Mouse (Mus musculus) myocyte (in vitro differentiated cells): ENCODE results near the gene Rph3a. TPM values are rescaled to one million over a fixed set of nuclear protein-coding genes. Genes with fewer than 3 reads are reported as not detected.

Source experiments
- H3K27me3 ChIP-seq: one replicate; pipeline ENCODE4 v1.6.1; 2011; ENCODE audit not compliant: control insufficient read depth, insufficient read depth, insufficient read length
- H3K36me3 ChIP-seq: one replicate; pipeline ENCODE4 v1.6.1; 2011; ENCODE audit not compliant: control insufficient read depth, insufficient read depth
- H3K4me2 ChIP-seq: one replicate; pipeline ENCODE4 v1.6.1; 2011; ENCODE audit warnings: low read depth, control low read depth
- H3K4me3 ChIP-seq: one replicate; pipeline ENCODE4 v1.5.1; 2011; ENCODE audit warnings: mild to moderate bottlenecking, control low read depth, moderate library complexity
- H3K79me2 ChIP-seq: one replicate; pipeline ENCODE4 v1.6.1; 2011; ENCODE audit not compliant: control insufficient read depth, insufficient read depth
- H3ac ChIP-seq: one replicate; pipeline ENCODE4 v1.6.1; 2011; ENCODE audit not compliant: control insufficient read depth, insufficient read length
- CEBPB ChIP-seq: IDR thresholded peaks from 2 replicates; pipeline ENCODE4 v1.6.1; 2011; ENCODE audit warnings: mild to moderate bottlenecking, moderate library complexity; ENCODE audit not compliant: poor library complexity, insufficient read depth, severe bottlenecking
- E2F4 ChIP-seq: IDR thresholded peaks from one replicate; pipeline ENCODE4 v1.6.1; 2011; ENCODE audit warnings: mild to moderate bottlenecking, control low read depth, moderate library complexity; ENCODE audit not compliant: insufficient read depth
- MAX ChIP-seq: IDR thresholded peaks from one replicate; pipeline ENCODE4 v1.6.1; 2011; ENCODE audit warnings: low read depth, mild to moderate bottlenecking, control low read depth
- MYOD1 ChIP-seq, 3 experiments: IDR thresholded peaks; one replicate each; pipeline ENCODE4 v1.6.1; 2011; ENCODE audit warnings: control low read depth in 2 of 3, low read depth in 2 of 3, mild to moderate bottlenecking in 2 of 3, moderate library complexity in 1 of 3; ENCODE audit not compliant: insufficient read length in 2 of 3, control insufficient read depth in 1 of 3
- MYOG ChIP-seq, 3 experiments: IDR thresholded peaks; one replicate each; pipeline ENCODE4 v1.6.1; 2011; ENCODE audit warnings: control low read depth in 2 of 3, low read depth in 2 of 3, mild to moderate bottlenecking in 2 of 3; ENCODE audit not compliant: insufficient read length in 2 of 3, control insufficient read depth in 1 of 3, insufficient read depth in 1 of 3
- POLR2A ChIP-seq: IDR thresholded peaks from one replicate; pipeline ENCODE4 v1.6.1; 2011; ENCODE audit warnings: low read depth, mild to moderate bottlenecking, control low read depth, moderate library complexity; ENCODE audit not compliant: insufficient read length
- POLR2AphosphoS2 ChIP-seq: IDR thresholded peaks from one replicate; pipeline ENCODE4 v1.6.1; 2011; ENCODE audit warnings: low read depth, control low read depth; ENCODE audit not compliant: insufficient read length
- REST ChIP-seq: IDR thresholded peaks from one replicate; pipeline ENCODE4 v1.6.1; 2011; ENCODE audit warnings: mild to moderate bottlenecking, control low read depth, moderate library complexity; ENCODE audit not compliant: insufficient read depth, insufficient read length
- SRF ChIP-seq: IDR thresholded peaks from one replicate; pipeline ENCODE4 v1.6.1; 2011; ENCODE audit warnings: low read depth; ENCODE audit not compliant: control insufficient read depth, insufficient read length
- TCF12 ChIP-seq: IDR thresholded peaks from one replicate; pipeline ENCODE4 v1.6.1; 2011; ENCODE audit warnings: mild to moderate bottlenecking, control low read depth; ENCODE audit not compliant: poor library complexity, insufficient read depth, severe bottlenecking
- TCF3 ChIP-seq: IDR thresholded peaks from one replicate; pipeline ENCODE4 v1.6.1; 2011; ENCODE audit warnings: low read depth, control low read depth; ENCODE audit not compliant: insufficient read length
- USF1 ChIP-seq: IDR thresholded peaks from one replicate; pipeline ENCODE4 v1.6.1; 2011; ENCODE audit warnings: low read depth, mild to moderate bottlenecking, control low read depth, moderate library complexity
- polyA plus RNA-seq: library from polyadenylated mRNA; unstranded; fragments of >200 nt; fragmentation: generic; extraction: Trizol; gene quantifications from one replicate; pipeline ENCODE4 v1.2.1, GENCODE M21; 2012; ENCODE audit warnings: missing spikeins

The Rph3a gene
- polyA plus RNA-seq, 1 experiment, result 0.05 TPM

GRCm38 (mm10) chr5:120983029-120983428 lies 26.9 kb downstream of the Rph3a start:
- no peaks in the 10 kb centered on the region for H3K79me2 ChIP-seq
- H3K4me3 ChIP-seq, result no peak overlapping the region
- no peak overlapping the region for H3K4me2 ChIP-seq
- no peak overlapping the region for H3ac ChIP-seq
- no peaks in the 10 kb centered on the region for H3K27me3 ChIP-seq
- TF ChIP-seq CEBPB, result no peak
- TF ChIP-seq E2F4, result no peak
- TF ChIP-seq POLR2A, result no peak
- no peak for TF ChIP-seq POLR2AphosphoS2
- TF ChIP-seq USF1, result no peak
- TF ChIP-seq SRF, result no peak
- TF ChIP-seq MYOD1 (IDR thresholded peaks at IDR 0.05; ENCODE audit: control insufficient read depth in 1 of 3, insufficient read length in 2 of 3, low read depth in 2 of 3), result no peak
- no peak for TF ChIP-seq REST
- no peak for TF ChIP-seq TCF12
- no peak for TF ChIP-seq MAX
- TF ChIP-seq TCF3, result no peak
- TF ChIP-seq MYOG (IDR thresholded peaks at IDR 0.05; ENCODE audit: control insufficient read depth in 1 of 3, insufficient read depth in 1 of 3, insufficient read length in 2 of 3, low read depth in 2 of 3), result no peak
- H3K36me3 ChIP-seq, result no peaks in the 10 kb centered on the region

DNA sequence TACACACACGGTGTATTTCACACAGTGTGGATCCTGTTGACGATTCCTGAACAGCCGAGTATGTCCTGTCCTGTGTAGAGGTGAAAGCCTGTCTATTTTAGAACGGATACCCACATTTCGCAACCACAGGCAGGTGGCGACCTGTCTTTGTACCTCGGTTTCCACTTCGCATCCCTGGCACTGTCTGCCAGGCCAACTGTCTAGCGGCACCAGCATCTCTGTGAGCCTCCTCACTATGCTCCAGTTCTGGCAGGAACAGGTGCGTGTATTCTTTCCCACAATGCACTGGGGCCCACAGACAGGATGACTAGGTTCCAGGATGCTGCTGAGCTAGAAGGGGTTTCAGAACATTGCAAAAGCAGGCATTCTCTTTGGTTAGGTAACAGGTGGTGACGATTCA lies 28.7 kb downstream of the Rph3a start:
- H3K4me2 ChIP-seq, result no peak overlapping the region
- no peaks in the 10 kb centered on the region for H3K36me3 ChIP-seq
- peaks cover 7% of the 10 kb centered on the region for H3K27me3 ChIP-seq
- H3ac ChIP-seq, result no peak overlapping the region
- no peak overlapping the region for H3K4me3 ChIP-seq
- H3K79me2 ChIP-seq, result no peaks in the 10 kb centered on the region
- no peak for TF ChIP-seq CEBPB
- TF ChIP-seq TCF12, result no peak
- TF ChIP-seq E2F4, result no peak
- TF ChIP-seq USF1, result no peak
- TF ChIP-seq POLR2AphosphoS2, result no peak
- no peak for TF ChIP-seq POLR2A
- no peak for TF ChIP-seq SRF
- no peak for TF ChIP-seq MYOG (IDR thresholded peaks at IDR 0.05; ENCODE audit: control insufficient read depth in 1 of 3, insufficient read depth in 1 of 3, insufficient read length in 2 of 3, low read depth in 2 of 3)
- TF ChIP-seq MYOD1 (IDR thresholded peaks at IDR 0.05; ENCODE audit: control insufficient read depth in 1 of 3, insufficient read length in 2 of 3, low read depth in 2 of 3), result no peak
- no peak for TF ChIP-seq TCF3
- TF ChIP-seq REST, result no peak
- TF ChIP-seq MAX, result no peak

- Histone ChIP-seq H3K79me2 (no peaks in the 10 kb centered on the region), H3ac (no peak overlapping the region), H3K4me2 (no peak overlapping the region), H3K27me3 (peaks cover 10% of the 10 kb centered on the region), H3K4me3 (no peak overlapping the region), H3K36me3 (no peaks in the 10 kb centered on the region)
- no peak for TF ChIP-seq MYOG (IDR thresholded peaks at IDR 0.05; ENCODE audit: control insufficient read depth in 1 of 3, insufficient read depth in 1 of 3, insufficient read length in 2 of 3, low read depth in 2 of 3)
- TF ChIP-seq REST, result no peak
- TF ChIP-seq TCF3, result no peak
- TF ChIP-seq POLR2A, result no peak
- TF ChIP-seq MYOD1 (IDR thresholded peaks at IDR 0.05; ENCODE audit: control insufficient read depth in 1 of 3, insufficient read length in 2 of 3, low read depth in 2 of 3), result no peak
- no peak for TF ChIP-seq USF1
Measured at GRCm38 (mm10) chr5:120980116-120980515, 29.8 kb downstream of the Rph3a start.

DNA sequence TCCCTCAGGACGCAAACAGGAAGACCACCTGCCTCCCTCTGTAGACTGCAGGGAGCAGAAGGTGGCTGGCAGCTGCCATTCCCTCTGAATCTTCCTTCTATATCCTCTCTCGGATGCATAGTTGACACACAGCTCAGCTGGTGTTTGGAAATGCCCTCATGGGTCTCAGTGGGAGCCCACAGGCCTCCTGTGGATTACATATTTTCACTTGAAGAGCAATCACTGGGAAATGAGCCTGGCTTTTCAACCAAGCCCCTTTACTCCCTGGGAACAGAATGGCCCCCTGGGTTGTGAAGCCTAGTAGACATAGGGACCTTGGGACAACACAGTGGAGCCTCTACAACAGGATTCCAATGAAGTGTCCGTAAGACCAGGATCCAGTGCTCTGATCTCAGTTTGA lies 33.8 kb downstream of the Rph3a start:
- TF ChIP-seq TCF3 (no peak), MYOG (IDR thresholded peaks at IDR 0.05; ENCODE audit: control insufficient read depth in 1 of 3, insufficient read depth in 1 of 3, insufficient read length in 2 of 3, low read depth in 2 of 3) (no peak), CEBPB (no peak), USF1 (no peak)
- Histone ChIP-seq H3K27me3 (peaks cover 17% of the 10 kb centered on the region), H3K4me3 (no peak overlapping the region), H3K36me3 (no peaks in the 10 kb centered on the region), H3K79me2 (no peaks in the 10 kb centered on the region), H3ac (no peak overlapping the region), H3K4me2 (no peak overlapping the region)

GRCm38 (mm10) chr5:120974522-120974921 lies 35.4 kb downstream of the Rph3a start:
- Histone ChIP-seq H3K36me3 (no peaks in the 10 kb centered on the region), H3K4me3 (no peak overlapping the region), H3K79me2 (no peaks in the 10 kb centered on the region), H3K4me2 (no peak overlapping the region), H3K27me3 (peaks cover 17% of the 10 kb centered on the region), H3ac (no peak overlapping the region)
- TF ChIP-seq REST (no peak), SRF (no peak), POLR2A (no peak), TCF3 (no peak), MYOG (IDR thresholded peaks at IDR 0.05; ENCODE audit: control insufficient read depth in 1 of 3, insufficient read depth in 1 of 3, insufficient read length in 2 of 3, low read depth in 2 of 3) (no peak), MYOD1 (IDR thresholded peaks at IDR 0.05; ENCODE audit: control insufficient read depth in 1 of 3, insufficient read length in 2 of 3, low read depth in 2 of 3) (no peak), USF1 (no peak), CEBPB (no peak), POLR2AphosphoS2 (no peak), E2F4 (no peak), MAX (no peak), TCF12 (no peak)
